Mouse (Mus musculus): ENCODE measurements around the gene Tead4.

The Tead4 gene

DNA sequence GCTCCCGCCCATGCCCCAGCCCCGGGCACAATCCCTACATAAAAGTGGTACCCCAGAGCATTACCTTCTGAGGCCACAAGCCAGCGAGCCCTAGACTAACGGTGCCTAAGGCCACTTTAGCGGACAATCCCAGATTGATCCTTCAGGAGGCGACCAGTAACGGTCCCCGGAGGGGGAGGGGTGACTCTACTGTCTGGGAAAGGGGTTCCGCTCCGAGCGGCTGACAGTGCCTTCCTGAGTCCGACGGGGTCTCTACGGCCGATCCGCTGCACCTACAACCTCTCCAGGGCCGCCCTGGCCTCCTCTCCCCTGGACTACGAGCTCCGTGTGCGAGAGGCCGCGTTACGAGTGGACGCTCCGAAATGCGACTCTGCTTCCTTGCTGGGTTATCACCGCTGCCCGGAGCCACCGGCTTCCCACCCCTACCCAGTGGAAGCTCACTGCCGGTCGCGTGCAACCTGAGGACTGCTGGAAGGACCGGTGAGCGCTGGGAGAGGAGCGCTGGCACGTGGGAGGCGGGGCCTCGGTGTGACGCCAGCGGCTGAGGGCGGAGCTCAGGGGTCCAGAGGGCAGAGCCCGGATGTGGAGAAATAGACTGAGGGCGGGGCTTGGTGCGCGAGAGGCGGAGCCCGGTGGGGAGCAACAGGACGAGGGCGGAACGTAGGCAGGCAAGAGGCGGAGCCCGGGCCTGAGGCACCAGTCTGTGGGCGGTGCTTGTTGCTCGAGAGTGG is 100.3 kb downstream of the Tead4 start:
- DNase-seq (ENCODE audit: low read depth, low spot score), result peak; percentile 97
- H3K36me3 ChIP-seq (ENCODE audit: control insufficient read depth, insufficient read depth, low read length, poor library complexity, severe bottlenecking), result no peaks in the 10 kb centered on the region
- H3K27me3 ChIP-seq (ENCODE audit: control insufficient read depth, insufficient read depth, low read length, poor library complexity, severe bottlenecking), result no peaks in the 10 kb centered on the region

DNA sequence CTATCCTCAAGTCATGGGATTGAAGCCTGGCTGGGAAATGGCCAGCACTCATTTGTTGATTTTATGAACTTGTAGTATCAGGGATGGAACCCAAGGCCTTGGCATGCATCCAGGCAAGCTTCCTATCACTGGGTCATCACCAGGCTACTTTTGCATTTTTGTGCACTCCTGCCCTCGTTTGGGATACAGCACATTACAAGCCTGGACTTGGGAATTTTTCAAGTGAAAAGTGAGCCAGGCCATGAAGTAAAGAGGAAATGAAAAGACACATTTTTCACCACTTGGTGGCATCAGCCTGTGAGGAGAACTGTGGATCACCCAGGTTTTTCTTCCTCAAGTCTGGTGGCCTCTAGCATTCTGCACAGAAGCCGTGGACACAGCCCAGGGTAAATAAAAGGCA is 117.1 kb downstream of the Tead4 start:
- no peak for DNase-seq (ENCODE audit: low read depth, low spot score)
- H3K36me3 ChIP-seq (ENCODE audit: control insufficient read depth, insufficient read depth, low read length, poor library complexity, severe bottlenecking), result no peaks in the 10 kb centered on the region
- H3K27me3 ChIP-seq (ENCODE audit: control insufficient read depth, insufficient read depth, low read length, poor library complexity, severe bottlenecking), result no peaks in the 10 kb centered on the region

DNA sequence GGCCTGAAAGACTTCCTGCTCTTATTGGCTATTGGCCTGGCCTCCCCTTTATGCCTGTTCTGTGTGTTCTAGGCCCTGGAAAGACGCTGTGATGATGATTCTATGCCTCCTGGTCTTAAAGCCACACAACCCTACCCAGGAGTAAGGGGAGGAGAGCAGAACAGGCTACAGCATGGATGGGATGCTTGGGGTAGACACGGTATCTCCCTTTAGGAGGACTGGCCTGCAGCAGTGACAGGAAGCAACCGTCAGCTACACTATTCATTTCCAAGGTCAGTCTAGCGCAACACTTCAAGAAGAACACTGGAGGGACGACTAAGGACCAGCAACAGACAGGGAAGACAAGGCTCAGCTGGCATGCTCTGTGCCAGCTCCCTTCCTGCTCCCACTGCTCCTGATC is 119.4 kb downstream of the Tead4 start:
- no peaks in the 10 kb centered on the region for H3K36me3 ChIP-seq (ENCODE audit: control insufficient read depth, insufficient read depth, low read length, poor library complexity, severe bottlenecking)
- no peak for DNase-seq (ENCODE audit: low read depth, low spot score)
- no peaks in the 10 kb centered on the region for H3K27me3 ChIP-seq (ENCODE audit: control insufficient read depth, insufficient read depth, low read length, poor library complexity, severe bottlenecking)

DNA sequence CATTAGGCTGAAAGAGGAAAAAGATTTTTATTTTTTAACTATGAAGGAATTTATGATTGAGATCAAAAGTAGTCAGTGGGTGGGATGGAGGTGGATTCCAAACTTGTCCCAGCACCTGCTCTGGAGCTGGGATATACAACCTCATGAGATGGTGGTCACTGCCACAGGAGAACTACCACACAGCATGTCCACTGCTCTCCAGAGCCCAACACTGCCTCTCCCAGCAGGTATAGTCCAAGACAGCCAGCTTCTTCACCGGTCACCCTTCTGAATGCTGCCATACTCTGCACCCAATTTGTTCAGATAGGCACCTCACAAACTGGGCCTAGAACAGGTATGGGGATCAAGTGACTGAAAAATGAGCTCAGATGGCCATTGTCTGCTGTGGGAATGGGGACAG is 121.0 kb downstream of the Tead4 start:
- Histone ChIP-seq H3K36me3 (ENCODE audit: control insufficient read depth, insufficient read depth, low read length, poor library complexity, severe bottlenecking) (no peaks in the 10 kb centered on the region), H3K27me3 (ENCODE audit: control insufficient read depth, insufficient read depth, low read length, poor library complexity, severe bottlenecking) (no peaks in the 10 kb centered on the region)
- no peak for DNase-seq (ENCODE audit: low read depth, low spot score)

DNA sequence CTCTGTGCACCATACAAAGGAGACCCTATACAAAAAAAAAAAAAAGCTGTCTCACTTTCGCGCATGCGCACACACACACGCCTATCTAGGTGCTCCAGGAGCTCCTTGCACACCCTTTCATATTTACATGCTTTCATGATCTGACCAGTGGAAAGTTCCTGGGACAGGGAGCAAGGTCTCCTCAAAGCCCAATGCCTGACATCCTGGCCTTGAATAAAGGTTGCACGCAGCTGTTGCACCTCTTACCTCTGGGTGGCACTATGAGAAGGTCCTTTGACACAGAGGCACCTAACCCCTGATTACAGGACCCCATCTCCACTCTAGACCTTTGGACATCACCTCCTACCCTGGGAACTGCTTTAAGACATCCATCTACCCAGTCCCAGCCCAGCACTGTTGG is 121.4 kb downstream of the Tead4 start:
- no peak for DNase-seq (ENCODE audit: low read depth, low spot score)
- Histone ChIP-seq H3K36me3 (ENCODE audit: control insufficient read depth, insufficient read depth, low read length, poor library complexity, severe bottlenecking) (no peaks in the 10 kb centered on the region), H3K27me3 (ENCODE audit: control insufficient read depth, insufficient read depth, low read length, poor library complexity, severe bottlenecking) (no peaks in the 10 kb centered on the region)

DNA sequence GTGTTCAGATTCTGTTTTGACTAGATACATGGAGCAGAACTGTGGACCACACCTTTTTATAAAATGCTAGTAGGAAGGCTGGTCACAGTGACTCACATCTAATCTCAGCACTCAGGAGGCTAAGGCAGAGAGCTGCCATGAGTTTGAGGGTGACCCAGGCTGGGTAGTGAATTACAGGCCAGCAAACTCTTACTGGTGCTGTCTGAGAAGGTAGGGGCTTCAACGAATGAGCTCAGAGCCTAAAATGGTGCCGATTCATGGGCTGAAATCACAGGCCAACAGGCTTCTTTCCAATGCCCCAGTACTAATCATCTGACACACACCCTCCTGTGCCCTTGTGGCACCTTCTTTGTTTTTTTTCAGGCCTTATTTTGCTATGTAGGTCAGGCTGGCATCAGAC is 121.9 kb downstream of the Tead4 start:
- DNase-seq (ENCODE audit: low read depth, low spot score), result no peak
- H3K27me3 ChIP-seq (ENCODE audit: control insufficient read depth, insufficient read depth, low read length, poor library complexity, severe bottlenecking), result no peaks in the 10 kb centered on the region

More for the DNA sequence above, 121.9 kb downstream of the Tead4 start:
- no peaks in the 10 kb centered on the region for H3K36me3 ChIP-seq (ENCODE audit: control insufficient read depth, insufficient read depth, low read length, poor library complexity, severe bottlenecking)
